Mouse (Mus musculus) lung, adult 18-20 months (tissue): ENCODE results near the gene Tnip1.
A peak's percentile ranks its signal among the peaks of the same experiment; 100 is the strongest.
"Not testable (repeated sequence)": the region's sequence is repeated elsewhere in the genome, so short reads cannot be mapped to it uniquely, and the experiment has no call there.

ENCODE experiments used
- DNase-seq, 2 experiments: peaks; one replicate each; pipeline ENCODE4 v3.0.0; 2022; ENCODE audit warnings: mixed read lengths in 2 of 2

Gene Tnip1

GRCm38 (mm10) chr11:54972049-54972723, 9.5 kb upstream of the Tnip1 start:
- no peak for DNase-seq

GRCm38 (mm10) chr11:54971365-54972048, 8.8 kb upstream of the Tnip1 start:
- peak; percentile 32 to 46 for DNase-seq

- no peak for DNase-seq
These were observed 2.5 kb upstream of the Tnip1 start for GRCm38 (mm10) chr11:54965234-54965633.

- DNase-seq, result no peak
These were observed 796 bp downstream of the Tnip1 start for GRCm38 (mm10) chr11:54961921-54962320.

GRCm38 (mm10) chr11:54961164-54961850, 1.4 kb downstream of the Tnip1 start:
- DNase-seq, result no peak

GRCm38 (mm10) chr11:54960251-54960650, 2.5 kb downstream of the Tnip1 start:
- no peak for DNase-seq

- peak; percentile 76 to 81 for DNase-seq
These were observed 4.1 kb downstream of the Tnip1 start for GRCm38 (mm10) chr11:54958571-54959073.

GRCm38 (mm10) chr11:54957708-54958107, 5.0 kb downstream of the Tnip1 start:
- not testable (repeated sequence) for DNase-seq

GRCm38 (mm10) chr11:54956912-54957311, 5.8 kb downstream of the Tnip1 start:
- peak in 1 of 2 experiments; percentile 33 for DNase-seq

GRCm38 (mm10) chr11:54955735-54956480, 6.8 kb downstream of the Tnip1 start:
- peak; percentile 98 to 99 for DNase-seq

- not testable (repeated sequence) for DNase-seq
These were observed 7.3 kb downstream of the Tnip1 start for GRCm38 (mm10) chr11:54955400-54955734.

- DNase-seq, result no peak
These were observed 8.0 kb downstream of the Tnip1 start for GRCm38 (mm10) chr11:54954716-54955115.

GRCm38 (mm10) chr11:54953993-54954446, 8.7 kb downstream of the Tnip1 start:
- DNase-seq, result no peak

- DNase-seq, result no peak
These were observed 10.1 kb downstream of the Tnip1 start for GRCm38 (mm10) chr11:54952651-54953050.

GRCm38 (mm10) chr11:54950684-54951083, 12.0 kb downstream of the Tnip1 start:
- DNase-seq, result no peak

- DNase-seq, result no peak
These were observed 13.0 kb downstream of the Tnip1 start for GRCm38 (mm10) chr11:54949717-54950116.

- DNase-seq, result no peak
These were observed 18.0 kb downstream of the Tnip1 start for GRCm38 (mm10) chr11:54944702-54945101.

GRCm38 (mm10) chr11:54940056-54940455, 22.7 kb downstream of the Tnip1 start:
- no peak for DNase-seq

- DNase-seq, result no peak
These were observed 23.2 kb downstream of the Tnip1 start for GRCm38 (mm10) chr11:54939501-54939900.

- DNase-seq, result peak in 1 of 2 experiments; percentile 25
These were observed 26.0 kb downstream of the Tnip1 start for GRCm38 (mm10) chr11:54936771-54937140.

- DNase-seq, result peak; percentile 78 to 85
These were observed 26.5 kb downstream of the Tnip1 start for GRCm38 (mm10) chr11:54936035-54936770.

GRCm38 (mm10) chr11:54934198-54934597, 28.5 kb downstream of the Tnip1 start:
- no peak for DNase-seq
